Mouse (Mus musculus) small intestine, adult 2 months (tissue): ENCODE data around the gene Fam216b. TPM values are rescaled to one million over a fixed set of nuclear protein-coding genes. Genes with fewer than 3 reads are reported as not detected.

Experiments used
- H3K27ac ChIP-seq: fragments of 200-500 bp; 2 replicates; pipeline ENCODE4 v1.5.1; 2012; ENCODE audit warnings: low read depth, low read length, control low read depth, inconsistent platforms; ENCODE audit not compliant: insufficient read depth
- H3K27me3 ChIP-seq: fragments of 200-500 bp; 2 replicates; pipeline ENCODE4 v1.6.1; 2012; ENCODE audit warnings: mild to moderate bottlenecking, moderate library complexity, low read length, inconsistent platforms; ENCODE audit not compliant: control insufficient read depth, insufficient read depth
- H3K36me3 ChIP-seq: fragments of 200-500 bp; 2 replicates; pipeline ENCODE4 v1.6.1; 2012; ENCODE audit warnings: mild to moderate bottlenecking, low read length, control low read depth, inconsistent platforms; ENCODE audit not compliant: control insufficient read depth, insufficient read depth
- H3K4me1 ChIP-seq: fragments of 200-500 bp; 2 replicates; pipeline ENCODE4 v1.6.1; 2012; ENCODE audit warnings: low read length, inconsistent platforms, mixed read lengths; ENCODE audit not compliant: control insufficient read depth, insufficient read depth, insufficient read length
- H3K4me3 ChIP-seq: fragments of 200-500 bp; 2 replicates; pipeline ENCODE4 v1.5.1; 2012; ENCODE audit warnings: low read depth, mild to moderate bottlenecking, control low read depth, inconsistent platforms, low read length, moderate library complexity
- CTCF ChIP-seq: fragments of 200-500 bp; IDR thresholded peaks from 2 replicates; pipeline ENCODE4 v1.5.1; 2012; ENCODE audit warnings: low read depth, mild to moderate bottlenecking, control low read depth, inconsistent platforms, low read length, moderate library complexity, mixed read lengths; ENCODE audit not compliant: insufficient replicate concordance, insufficient read length; ENCODE audit errors: extremely low read depth
- POLR2A ChIP-seq: fragments of 200-500 bp; IDR thresholded peaks from 2 replicates; pipeline ENCODE4 v1.6.1; 2012; ENCODE audit warnings: low read depth, mild to moderate bottlenecking, control low read depth, inconsistent platforms, low read length, moderate library complexity
- WGBS: fragments of 180-500 bp; shearing (Covaris S2); methylation state at CpG from one replicate; pipeline ENCODE4 v1.1.7; 2018; 5-methylcytosine and 5-hydroxymethylcytosine counted together
- polyA plus RNA-seq: library from polyadenylated mRNA; depleted of rRNA; stranded (reverse); fragments of >200 nt; gene quantifications from 2 replicates; pipeline ENCODE4 v1.2.3, GENCODE M21; 2012; rRNA removed

The Fam216b gene
- polyA plus RNA-seq, 1 experiment: not detected

- no peaks in the 10 kb centered on the region for H3K27me3 ChIP-seq
- no peak for TF ChIP-seq CTCF
- no peak for TF ChIP-seq POLR2A
- WGBS: 92% methylated on average over 3 of the region's 3 CpGs
- H3K36me3 ChIP-seq: no peaks in the 10 kb centered on the region
- H3K27ac ChIP-seq: no peak overlapping the region
- H3K4me1 ChIP-seq: no peaks in the 10 kb centered on the region
- H3K4me3 ChIP-seq: no peak overlapping the region
Observed at GRCm38 (mm10) chr14:78048258-78048657, 40.5 kb downstream of the Fam216b start.

GRCm38 (mm10) chr14:78043079-78043478 lies 45.7 kb downstream of the Fam216b start:
- Histone ChIP-seq H3K4me3 (no peak overlapping the region), H3K4me1 (no peaks in the 10 kb centered on the region), H3K27me3 (no peaks in the 10 kb centered on the region), H3K36me3 (no peaks in the 10 kb centered on the region), H3K27ac (no peak overlapping the region)
- no peak for TF ChIP-seq POLR2A
- TF ChIP-seq CTCF: no peak
- WGBS: 27% methylated on average over 2 of the region's 2 CpGs

- WGBS: 79% methylated on average over 11 of the region's 11 CpGs
Observed at GRCm38 (mm10) chr14:78041886-78042526, 46.8 kb downstream of the Fam216b start.

GRCm38 (mm10) chr14:78040643-78041042 lies 48.2 kb downstream of the Fam216b start:
- H3K36me3 ChIP-seq: no peaks in the 10 kb centered on the region
- 78% methylated on average over 6 of the region's 6 CpGs for WGBS
- TF ChIP-seq POLR2A: no peak
- TF ChIP-seq CTCF: no peak
- no peak overlapping the region for H3K27ac ChIP-seq
- no peak overlapping the region for H3K4me3 ChIP-seq
- H3K27me3 ChIP-seq: no peaks in the 10 kb centered on the region
- no peaks in the 10 kb centered on the region for H3K4me1 ChIP-seq

More at GRCm38 (mm10) chr14:78041886-78042526, 46.8 kb downstream of the Fam216b start:
- H3K27ac ChIP-seq: no peak overlapping the region
- no peaks in the 10 kb centered on the region for H3K36me3 ChIP-seq
- no peaks in the 10 kb centered on the region for H3K4me1 ChIP-seq
- no peaks in the 10 kb centered on the region for H3K27me3 ChIP-seq
- TF ChIP-seq CTCF: peak; percentile 24; the same call in 1 of the 2 replicates
- TF ChIP-seq POLR2A: no peak
- H3K4me3 ChIP-seq: no peak overlapping the region

GRCm38 (mm10) chr14:78038876-78039275 lies 49.9 kb downstream of the Fam216b start:
- no peaks in the 10 kb centered on the region for H3K36me3 ChIP-seq
- H3K4me1 ChIP-seq: no peaks in the 10 kb centered on the region
- TF ChIP-seq CTCF: no peak
- no peaks in the 10 kb centered on the region for H3K27me3 ChIP-seq
- H3K4me3 ChIP-seq: no peak overlapping the region
- no peak overlapping the region for H3K27ac ChIP-seq
- 68% methylated on average over 8 of the region's 8 CpGs for WGBS

Other genes starting within 250 kb of the Fam216b start
- 3.0 and 4.8 TPM in 2 replicates for gene Dnajc15, start 213.9 kb downstream of the Fam216b start, polyA plus RNA-seq
- 11.8 and 19.8 TPM in 2 replicates for gene Epsti1, start 184.8 kb downstream of the Fam216b start, polyA plus RNA-seq
- 0.38 and 0.56 TPM in 2 replicates for gene Tnfsf11, start 219.0 kb upstream of the Fam216b start, polyA plus RNA-seq